Mouse (Mus musculus) ES-E14 (cell line): ENCODE measurements around the gene Bpifa5.

ENCODE experiments used
- CHD2 ChIP-seq: IDR thresholded peaks from 2 replicates; pipeline ENCODE4 v1.6.1; 2014; ENCODE audit warnings: mild to moderate bottlenecking, low read depth, low read length, inconsistent platforms
- HCFC1 ChIP-seq: IDR thresholded peaks from 2 replicates; pipeline ENCODE4 v1.6.1; 2012; ENCODE audit warnings: low read length, inconsistent platforms, borderline replicate concordance; ENCODE audit not compliant: insufficient read depth
- MAFK ChIP-seq: IDR thresholded peaks from 2 replicates; pipeline ENCODE4 v1.6.1; 2014; ENCODE audit warnings: mild to moderate bottlenecking, low read depth, low read length, inconsistent platforms; ENCODE audit not compliant: insufficient read depth
- ZC3H11A ChIP-seq: IDR thresholded peaks from 2 replicates; pipeline ENCODE4 v1.6.1; 2012; ENCODE audit warnings: low read depth, mild to moderate bottlenecking, inconsistent platforms, low read length, borderline replicate concordance
- ZNF384 ChIP-seq: IDR thresholded peaks from 2 replicates; pipeline ENCODE4 v1.6.1; 2012; ENCODE audit warnings: low read depth, low read length, inconsistent platforms

DNA sequence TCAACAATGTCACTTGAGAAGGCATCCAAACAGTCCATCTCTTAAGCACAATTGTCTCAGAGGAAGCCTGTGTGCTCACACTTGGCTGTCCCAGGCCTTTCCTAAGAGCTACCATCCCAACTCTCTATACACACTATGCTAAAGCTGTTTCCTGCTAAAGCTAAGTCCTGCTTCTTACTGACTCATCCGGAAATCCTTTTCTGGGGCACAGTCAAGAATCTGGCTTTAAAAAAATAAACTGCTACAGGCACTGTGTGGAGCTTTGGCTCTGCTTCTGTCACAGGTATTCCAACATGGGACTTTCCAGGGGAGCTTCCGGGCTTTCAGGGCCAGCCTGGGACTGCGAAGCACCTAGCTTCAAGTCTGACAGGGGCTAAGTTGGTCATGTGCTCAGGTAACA, 23.3 kb downstream of the Bpifa5 start:
- no peak for TF ChIP-seq MAFK
- TF ChIP-seq ZNF384: no peak
- TF ChIP-seq HCFC1: no peak
- no peak for TF ChIP-seq ZC3H11A
- no peak for TF ChIP-seq CHD2
